Mouse (Mus musculus): ENCODE data around the gene Armc12.

- TF ChIP-seq POLR2A (IDR thresholded peaks at IDR 0.05; ENCODE audit: insufficient read length, low read depth) (no peak), E2F4 (IDR thresholded peaks at IDR 0.05; ENCODE audit: insufficient read depth) (no peak), MYOD1 (IDR thresholded peaks at IDR 0.05; ENCODE audit: control insufficient read depth in 1 of 3, insufficient read length in 2 of 3, low read depth in 2 of 3) (no peak), SRF (IDR thresholded peaks at IDR 0.05; ENCODE audit: control insufficient read depth, insufficient read length, low read depth) (no peak), USF1 (IDR thresholded peaks at IDR 0.05; ENCODE audit: low read depth) (no peak), POLR2AphosphoS2 (IDR thresholded peaks at IDR 0.05; ENCODE audit: insufficient read length, low read depth) (no peak), TCF3 (IDR thresholded peaks at IDR 0.05; ENCODE audit: insufficient read length, low read depth) (no peak), MYOG (IDR thresholded peaks at IDR 0.05; ENCODE audit: control insufficient read depth in 1 of 3, insufficient read depth in 1 of 3, insufficient read length in 2 of 3, low read depth in 2 of 3) (no peak), REST (IDR thresholded peaks at IDR 0.05; ENCODE audit: insufficient read depth, insufficient read length) (no peak), TCF12 (IDR thresholded peaks at IDR 0.05; ENCODE audit: insufficient read depth, poor library complexity, severe bottlenecking) (no peak)
These were observed 18.5 kb downstream of the Armc12 start, which contains the start of gene Clpsl2 for GRCm38 (mm10) chr17:28549111-28549510.
